Mouse (Mus musculus) liver, embryonic 14.5 days (tissue): ENCODE data around the gene Naa25. TPM values are rescaled to one million over a fixed set of nuclear protein-coding genes. Genes with fewer than 3 reads are reported as not detected.

Source experiments
- ATAC-seq: fragments of 200-750 bp; cut with Nextera tagmentation; 2 replicates; pipeline ENCODE4 v1.8.0; 2017; ENCODE audit warnings: moderate number of reproducible peaks, mild to moderate bottlenecking, moderate library complexity; ENCODE audit not compliant: insufficient read depth
- DNase-seq, 3 experiments: peaks; one replicate each; pipeline ENCODE4 v3.0.0-alpha.2; 2012 to 2013; ENCODE audit warnings: low read depth in 3 of 3, low spot score in 3 of 3
- H3K27ac ChIP-seq: fragments of 300-500 bp; sonication (generic); 2 replicates; pipeline ENCODE4 v1.5.1; 2014; ENCODE audit warnings: moderate library complexity, mild to moderate bottlenecking, control low read depth, inconsistent platforms
- H3K27me3 ChIP-seq: fragments of 300-500 bp; sonication (generic); 2 replicates; pipeline ENCODE4 v1.6.1; 2014; ENCODE audit warnings: mild to moderate bottlenecking, low read length, moderate library complexity; ENCODE audit not compliant: control insufficient read depth, insufficient read depth
- H3K36me3 ChIP-seq: fragments of 300-500 bp; sonication (generic); replicated peaks from 2 replicates; pipeline ENCODE4 v1.6.1; 2014; ENCODE audit warnings: low read depth; ENCODE audit not compliant: control insufficient read depth, insufficient read depth
- H3K4me1 ChIP-seq, 2 experiments: fragments of 200-500 bp in 1 of 2; fragments of 300-500 bp in 1 of 2; sonication (generic) in 1 of 2; replicated peaks; 2 replicates each; pipeline ENCODE4 v1.6.1; 2012 to 2014; ENCODE audit warnings: antibody characterized with exemption in 1 of 2, inconsistent platforms in 1 of 2, low read length in 1 of 2; ENCODE audit not compliant: control insufficient read depth in 2 of 2, insufficient read depth in 2 of 2
- H3K4me2 ChIP-seq: fragments of 300-500 bp; sonication (generic); 2 replicates; pipeline ENCODE4 v1.6.1; 2014; ENCODE audit warnings: low read depth, mild to moderate bottlenecking, control low read depth, moderate library complexity
- H3K4me3 ChIP-seq, 2 experiments: fragments of 200-500 bp in 1 of 2; fragments of 300-500 bp in 1 of 2; sonication (generic) in 1 of 2; 2 replicates each; pipeline ENCODE4 v1.5.1; 2012 to 2014; ENCODE audit warnings: low read depth in 2 of 2, low read length in 2 of 2, mild to moderate bottlenecking in 2 of 2, control low read depth in 1 of 2, inconsistent platforms in 1 of 2, moderate library complexity in 1 of 2; ENCODE audit not compliant: insufficient read depth in 1 of 2
- H3K9ac ChIP-seq: fragments of 300-500 bp; sonication (generic); replicated peaks from 2 replicates; pipeline ENCODE4 v1.6.1; 2014; ENCODE audit warnings: mild to moderate bottlenecking, control low read depth, moderate library complexity
- H3K9me3 ChIP-seq: fragments of 300-500 bp; sonication (generic); 2 replicates; pipeline ENCODE4 v1.6.1; 2016; ENCODE audit warnings: low read length, mixed read lengths; ENCODE audit not compliant: control insufficient read depth
- CTCF ChIP-seq: IDR thresholded peaks from 2 replicates; pipeline ENCODE4 v1.5.1; 2016; ENCODE audit warnings: antibody characterized with exemption, low read depth, control low read depth
- EP300 ChIP-seq: IDR thresholded peaks from 2 replicates; pipeline ENCODE4 v1.6.1; 2016; ENCODE audit warnings: antibody characterized with exemption, low read depth
- WGBS: fragments of 180-500 bp; shearing (Covaris S2); extraction: QIAGEN DNeasy Blood & Tissue Kit; methylation state at CpG from one replicate; pipeline ENCODE4 v1.1.7; 2014; ENCODE audit not compliant: insufficient replicate concordance; 5-methylcytosine and 5-hydroxymethylcytosine counted together
- polyA plus RNA-seq, 2 experiments: library from polyadenylated mRNA; depleted of rRNA in 1 of 2; stranded (reverse) in 1 of 2; unstranded in 1 of 2; fragments of >200 nt; fragmentation: Nextera tagmentation in 1 of 2; extraction: Ambion mirVana in 1 of 2; gene quantifications; 2 replicates each; pipeline versions ENCODE4 v1.2.1 to v1.2.3; 2012 to 2014

The Naa25 gene
- polyA plus RNA-seq, 2 experiments: 8.8 to 18.5 TPM

GRCm38 (mm10) chr5:121385461-121386119 is 12.1 kb upstream of the Naa25 start, which contains the start of gene Trafd1:
Gene Trafd1, minus strand, starts transcription at chr5:121385632.
- Histone ChIP-seq H3K9ac (peak within 1 kb of the TSS; percentile 77), H3K27ac (peak within 1 kb of the TSS; percentile 86), H3K4me3 (peak within 1 kb of the TSS; percentile 74 to 88), H3K4me1 (peaks cover 8 to 9% of the 10 kb centered on the region in 2 experiments), H3K27me3 (no peaks in the 10 kb centered on the region; the same call in 1 of the 2 replicates), H3K4me2 (peak within 1 kb of the TSS; percentile 90), H3K9me3 (no peaks in the 10 kb centered on the region), H3K36me3 (no peaks in the 10 kb centered on the region; the same call in 1 of the 2 replicates)
- peak; percentile 89 for DNase-seq
- peak; percentile 91 for ATAC-seq
- WGBS: under 1% methylated on average over 43 of the region's 45 CpGs
- TF ChIP-seq CTCF (no peak), EP300 (no peak)

DNA sequence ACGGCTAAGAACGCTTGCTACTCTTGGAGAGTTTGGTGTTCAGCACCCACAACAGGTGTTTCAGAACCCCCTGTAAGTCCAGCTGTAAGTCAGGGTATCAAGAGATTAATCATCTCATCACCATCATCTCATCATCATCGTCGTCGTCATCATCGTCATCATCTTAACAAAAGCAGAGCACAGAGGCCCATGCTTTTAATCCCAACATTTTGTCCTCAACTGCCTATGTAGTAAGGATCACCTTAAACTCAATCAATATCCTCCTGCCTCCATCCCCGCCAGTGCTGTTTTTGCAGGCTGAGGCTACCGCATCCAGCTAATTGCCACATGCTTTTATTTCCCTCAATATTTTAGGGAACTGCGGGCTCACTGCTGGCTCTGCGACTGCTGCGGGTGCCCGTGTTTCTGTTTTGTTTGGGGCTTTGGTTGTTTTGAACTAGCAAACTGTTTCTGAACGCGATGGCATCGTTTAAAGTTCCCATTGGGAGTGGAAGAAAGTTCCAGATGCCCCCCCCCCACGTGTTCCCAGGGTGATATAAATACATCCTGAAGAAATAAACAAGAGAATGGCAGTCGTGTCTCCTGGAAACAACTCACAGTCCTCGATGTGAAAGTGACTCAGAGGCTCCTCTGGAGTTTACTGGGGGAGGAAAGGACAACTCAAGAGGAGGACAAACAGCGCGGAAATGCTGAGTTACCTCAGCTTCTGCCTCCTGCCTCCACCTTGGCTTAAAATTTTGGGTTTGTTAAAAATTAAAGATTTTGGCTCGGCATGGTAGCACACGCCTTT is 11.4 kb upstream of the Naa25 start:
- Histone ChIP-seq H3K27ac (peak overlapping the region; percentile 86; the same call in 1 of the 2 replicates), H3K9ac (peak overlapping the region; percentile 77), H3K27me3 (no peaks in the 10 kb centered on the region; the same call in 1 of the 2 replicates), H3K9me3 (no peaks in the 10 kb centered on the region), H3K4me3 (peak overlapping the region in 1 of 2 experiments; percentile 74; a peak in 2 of 4 replicates), H3K4me1 (peaks cover 8 to 9% of the 10 kb centered on the region in 2 experiments), H3K36me3 (no peaks in the 10 kb centered on the region), H3K4me2 (peak overlapping the region; percentile 90)
- TF ChIP-seq CTCF: no peak
- TF ChIP-seq EP300: no peak
- WGBS: 32% methylated on average over 22 of the region's 22 CpGs
- DNase-seq (no peak), ATAC-seq (no peak)

DNA sequence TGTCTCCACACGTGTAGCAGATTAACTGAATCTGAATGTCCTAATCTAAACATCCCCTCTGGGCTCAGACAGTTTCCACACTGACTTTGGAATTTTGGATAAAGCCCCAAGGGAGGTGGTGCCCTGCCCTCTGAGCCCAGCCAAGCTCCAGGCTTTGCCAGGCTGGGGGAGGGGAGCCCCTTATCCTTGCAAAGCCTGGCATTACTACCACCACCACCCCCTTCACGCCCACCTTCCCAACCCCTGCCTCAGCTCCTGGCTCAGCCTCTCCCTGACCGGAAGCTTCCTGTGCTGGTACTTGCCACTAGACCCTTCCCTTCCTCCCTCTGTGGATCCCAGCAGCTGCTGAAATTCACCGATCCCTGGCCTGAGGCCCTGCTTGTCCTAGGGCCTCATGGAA is 10.6 kb upstream of the Naa25 start:
- Histone ChIP-seq H3K4me1 (peaks cover 8 to 9% of the 10 kb centered on the region in 2 experiments), H3K36me3 (no peaks in the 10 kb centered on the region), H3K27me3 (no peaks in the 10 kb centered on the region; the same call in 1 of the 2 replicates), H3K4me2 (no peak overlapping the region), H3K9ac (no peak overlapping the region), H3K4me3 (no peak overlapping the region), H3K9me3 (no peaks in the 10 kb centered on the region), H3K27ac (no peak overlapping the region)
- no peak for TF ChIP-seq CTCF
- no peak for TF ChIP-seq EP300
- no peak for ATAC-seq
- no peak for DNase-seq
- 73% methylated on average over 4 of the region's 4 CpGs for WGBS

GRCm38 (mm10) chr5:121389106-121389505 is 8.6 kb upstream of the Naa25 start:
- Histone ChIP-seq H3K27ac (no peak overlapping the region), H3K36me3 (no peaks in the 10 kb centered on the region), H3K27me3 (no peaks in the 10 kb centered on the region; the same call in 1 of the 2 replicates), H3K4me3 (no peak overlapping the region), H3K9ac (no peak overlapping the region), H3K4me1 (peaks cover 8 to 9% of the 10 kb centered on the region in 2 experiments), H3K9me3 (no peaks in the 10 kb centered on the region), H3K4me2 (no peak overlapping the region)
- 64% methylated on average over 7 of the region's 7 CpGs for WGBS
- TF ChIP-seq CTCF: no peak
- no peak for TF ChIP-seq EP300
- DNase-seq: no peak
- no peak for ATAC-seq

GRCm38 (mm10) chr5:121389691-121390090 is 8.0 kb upstream of the Naa25 start:
- Histone ChIP-seq H3K36me3 (no peaks in the 10 kb centered on the region), H3K4me1 (peaks cover 4% of the 10 kb centered on the region in 2 experiments; a peak in 3 of 4 replicates), H3K27ac (no peak overlapping the region), H3K9ac (no peak overlapping the region), H3K4me3 (no peak overlapping the region), H3K27me3 (no peaks in the 10 kb centered on the region; the same call in 1 of the 2 replicates), H3K4me2 (no peak overlapping the region), H3K9me3 (no peaks in the 10 kb centered on the region; the same call in 1 of the 2 replicates)
- no peak for ATAC-seq
- TF ChIP-seq CTCF (no peak), EP300 (no peak)
- no peak for DNase-seq
